9 mouse cellular contexts compared by ENCODE assay signal in the genomic region with DNA sequence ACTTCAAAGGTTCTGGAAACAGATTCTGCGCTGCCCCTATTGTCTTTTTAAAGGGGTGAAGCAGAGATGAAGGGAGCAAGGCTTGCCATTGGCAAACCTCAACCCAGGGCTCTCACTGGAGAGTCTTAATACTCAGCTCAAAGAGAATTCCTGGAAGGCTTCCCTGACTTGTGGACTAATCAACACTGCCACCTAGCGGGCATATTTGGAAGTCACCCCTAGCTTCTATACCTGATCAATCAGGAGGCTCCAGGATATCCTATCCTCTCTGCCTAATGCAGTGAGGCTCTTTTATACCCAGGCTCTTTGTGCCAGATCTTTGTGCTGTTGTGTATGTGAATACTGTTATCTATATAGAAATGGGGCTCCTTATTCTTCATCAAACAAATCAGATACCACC. TPM values are rescaled to one million over a fixed set of nuclear protein-coding genes. Genes with fewer than 3 reads are reported as not detected.
DNase-seq lines count a peak whose midpoint lies in the region; ATAC-seq and TF ChIP-seq lines count a peak whose summit lies in the region.
"Had no signal": no experiment of that assay in that cellular context is flagged by ENCODE, and none has a peak within 500 bp of the region (broad histone marks: within the 10 kb centered on the region; RNA-seq: fewer than 3 reads in every experiment).

No protein-coding gene starts in this region.

- no peak overlapping the region for H3K9ac ChIP-seq in forebrain, embryonic 15.5 days (replicated peaks)
- no peak overlapping the region for H3K9ac ChIP-seq in lung, postnatal 0 days (replicated peaks; ENCODE audit: low read depth)
- H3K9ac ChIP-seq: limb, embryonic 12.5 days had no signal

- ATAC-seq in cerebellum, adult (ENCODE audit: insufficient number of reproducible peaks, low FRiP score, low TSS enrichment) = peak; percentile 79
- peak; percentile 88 for ATAC-seq in forebrain, embryonic 15.5 days (replicated peaks)
- ATAC-seq in lung, postnatal 0 days = no peak

- no peaks in the 10 kb centered on the region for H3K36me3 ChIP-seq in forebrain, embryonic 15.5 days
- no peaks in the 10 kb centered on the region for H3K36me3 ChIP-seq in hindbrain, embryonic 10.5 days
- H3K36me3 ChIP-seq in lung, postnatal 0 days (ENCODE audit: insufficient read depth, low read length) = no peaks in the 10 kb centered on the region
- H3K36me3 ChIP-seq: limb, embryonic 12.5 days had no signal

- H3K9me3 ChIP-seq in forebrain, embryonic 15.5 days = no peaks in the 10 kb centered on the region
- no peaks in the 10 kb centered on the region for H3K9me3 ChIP-seq in hindbrain, embryonic 10.5 days
- no peaks in the 10 kb centered on the region for H3K9me3 ChIP-seq in lung, postnatal 0 days (ENCODE audit: low read length)
- H3K9me3 ChIP-seq: limb, embryonic 12.5 days had no signal

- H3K27ac ChIP-seq in forebrain, embryonic 15.5 days (replicated peaks) = no peak overlapping the region
- no peak overlapping the region for H3K27ac ChIP-seq in hindbrain, embryonic 10.5 days
- H3K27ac ChIP-seq in lung, postnatal 0 days (ENCODE audit: low read length) = no peak overlapping the region
- H3K27ac ChIP-seq: limb, embryonic 12.5 days had no signal

- no peaks in the 10 kb centered on the region for H3K27me3 ChIP-seq in forebrain, embryonic 15.5 days
- no peaks in the 10 kb centered on the region for H3K27me3 ChIP-seq in hindbrain, embryonic 10.5 days (ENCODE audit: insufficient read depth, poor library complexity, severe bottlenecking)
- no peaks in the 10 kb centered on the region for H3K27me3 ChIP-seq in lung, postnatal 0 days (replicated peaks; ENCODE audit: insufficient read depth, low read length)
- H3K27me3 ChIP-seq: limb, embryonic 12.5 days had no signal

- 3% methylated on average over 2 of the region's 2 CpGs for WGBS in forebrain, embryonic 15.5 days
- WGBS in hindbrain, embryonic 10.5 days = 3% methylated on average over 2 of the region's 2 CpGs
- 8% methylated on average over 2 of the region's 2 CpGs for WGBS in lung, postnatal 0 days

- peak; percentile 85 for TF ChIP-seq CTCF in lung, postnatal 0 days (IDR thresholded peaks at IDR 0.05)

- H3K4me2 ChIP-seq in forebrain, embryonic 15.5 days (replicated peaks) = no peak overlapping the region
- H3K4me2 ChIP-seq in lung, postnatal 0 days (replicated peaks; ENCODE audit: low read depth, low read length) = no peak overlapping the region
- H3K4me2 ChIP-seq: limb, embryonic 12.5 days had no signal

- no peak overlapping the region for H3K4me3 ChIP-seq in forebrain, embryonic 15.5 days
- no peak overlapping the region for H3K4me3 ChIP-seq in hindbrain, embryonic 10.5 days
- no peak overlapping the region for H3K4me3 ChIP-seq in lung, postnatal 0 days (ENCODE audit: low read depth, low read length)
- H3K4me3 ChIP-seq: limb, embryonic 12.5 days had no signal

- no peak for TF ChIP-seq EP300 in lung, postnatal 0 days (IDR thresholded peaks at IDR 0.05)

- no peaks in the 10 kb centered on the region for H3K4me1 ChIP-seq in forebrain, embryonic 15.5 days
- no peaks in the 10 kb centered on the region for H3K4me1 ChIP-seq in hindbrain, embryonic 10.5 days (replicated peaks)
- no peaks in the 10 kb centered on the region for H3K4me1 ChIP-seq in lung, postnatal 0 days (ENCODE audit: insufficient read depth, low read depth, low read length)
- H3K4me1 ChIP-seq: limb, embryonic 12.5 days had no signal

- DNase-seq in MN1 (ENCODE audit: low spot score) = peak; percentile 82
- peak; percentile 82 for DNase-seq in hindbrain, embryonic 10.5 days (ENCODE audit: low spot score)
- DNase-seq in layer of hippocampus, adult 8-10 months (ENCODE audit: low spot score in 2 of 2) = peak; percentile 58 to 93
- peak; percentile 75 for DNase-seq in lung, postnatal 0 days (ENCODE audit: low spot score)
- DNase-seq in ovary, postnatal 36 days (ENCODE audit: low spot score) = peak; percentile 48
- peak; percentile 44 to 63 for DNase-seq in thymus, postnatal 36 days

RNA-seq across cellular contexts. Expression of a gene that starts 28.0 kb away (rescaled TPM):
- 3.0 and 4.1 TPM in 2 replicates for polyA plus RNA-seq in forebrain, embryonic 15.5 days (2015; fragmentation: Nextera tagmentation; extraction: Ambion mirVana)
- 5.3 and 6.0 TPM in 2 replicates for polyA plus RNA-seq in hindbrain, embryonic 10.5 days (2016; fragmentation: Nextera tagmentation; extraction: Ambion mirVana)
- total RNA-seq in layer of hippocampus, adult 8-10 months (2022) = 10 to 100 TPM; 14.6 to 19.1 (median 17.0) TPM
- polyA plus RNA-seq in lung, postnatal 0 days (2015; fragmentation: Nextera tagmentation; extraction: Ambion mirVana) = 5.4 and 7.2 TPM in 2 replicates
